Mouse (Mus musculus): ENCODE results near the gene Fsd1. TPM values are rescaled to one million over a fixed set of nuclear protein-coding genes. Genes with fewer than 3 reads are reported as not detected.
A peak's percentile ranks its signal among the peaks of the same experiment; 100 is the strongest.

The Fsd1 gene
- polyA plus RNA-seq, 1 experiment = 0.17 TPM

GRCm38 (mm10) chr17:56024476-56024875 lies 38.2 kb downstream of the Fsd1 start:
- peaks cover 21% of the 10 kb centered on the region for H3K4me1 ChIP-seq (ENCODE audit: control insufficient read depth, insufficient read depth, low read length)
- TF ChIP-seq POLR2A (IDR thresholded peaks at IDR 0.05; ENCODE audit: borderline replicate concordance, extremely low read depth, low read depth, low read length) (no peak), CTCF (IDR thresholded peaks at IDR 0.05; ENCODE audit: insufficient read depth, low read length) (no peak)
- DNase-seq = no peak
- WGBS = 58% methylated on average over 2 of the region's 2 CpGs
- H3K4me3 ChIP-seq (replicated peaks; ENCODE audit: extremely low read depth, low read depth, low read length) = no peak overlapping the region

- DNase-seq = no peak
- Histone ChIP-seq H3K4me3 (replicated peaks; ENCODE audit: extremely low read depth, low read depth, low read length) (no peak overlapping the region), H3K4me1 (ENCODE audit: control insufficient read depth, insufficient read depth, low read length) (peaks cover 21% of the 10 kb centered on the region)
- no peak for TF ChIP-seq POLR2A (IDR thresholded peaks at IDR 0.05; ENCODE audit: borderline replicate concordance, extremely low read depth, low read depth, low read length)
- no peak for TF ChIP-seq CTCF (IDR thresholded peaks at IDR 0.05; ENCODE audit: insufficient read depth, low read length)
- WGBS = 58% methylated on average over 5 of the region's 5 CpGs
These were observed 38.6 kb downstream of the Fsd1 start for GRCm38 (mm10) chr17:56024931-56025330.

DNA sequence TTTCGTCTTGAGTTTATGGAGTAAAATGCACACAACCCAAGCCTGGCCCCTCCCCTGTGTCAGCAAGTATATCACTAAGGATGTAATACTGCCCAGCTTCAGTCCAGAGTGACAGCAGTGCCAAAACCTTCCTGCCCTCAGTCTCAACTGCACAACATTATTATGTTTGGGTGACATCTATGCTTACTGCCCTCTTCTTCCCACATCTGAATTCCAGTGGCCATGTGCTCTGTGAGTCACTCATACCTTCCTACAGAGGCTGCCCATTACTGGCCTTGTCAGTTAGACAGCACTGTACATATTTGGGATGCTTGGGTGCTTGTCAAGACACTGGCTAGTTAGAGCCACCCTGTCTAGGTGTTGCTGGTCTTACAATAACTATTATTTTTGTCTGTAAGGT lies 40.0 kb downstream of the Fsd1 start:
- 63% methylated on average over 1 of the region's 1 CpGs for WGBS
- no peak for DNase-seq
- TF ChIP-seq CTCF (IDR thresholded peaks at IDR 0.05; ENCODE audit: insufficient read depth, low read length) (no peak), POLR2A (IDR thresholded peaks at IDR 0.05; ENCODE audit: borderline replicate concordance, extremely low read depth, low read depth, low read length) (no peak)
- peaks cover 23% of the 10 kb centered on the region for H3K4me1 ChIP-seq (ENCODE audit: control insufficient read depth, insufficient read depth, low read length)
- H3K4me3 ChIP-seq (replicated peaks; ENCODE audit: extremely low read depth, low read depth, low read length) = no peak overlapping the region

GRCm38 (mm10) chr17:56026881-56027280 lies 40.6 kb downstream of the Fsd1 start:
- H3K4me1 ChIP-seq (ENCODE audit: control insufficient read depth, insufficient read depth, low read length) = peaks cover 24% of the 10 kb centered on the region
- 55% methylated on average over 1 of the region's 1 CpGs for WGBS
- TF ChIP-seq CTCF (IDR thresholded peaks at IDR 0.05; ENCODE audit: insufficient read depth, low read length) (no peak), POLR2A (IDR thresholded peaks at IDR 0.05; ENCODE audit: borderline replicate concordance, extremely low read depth, low read depth, low read length) (no peak)

DNA sequence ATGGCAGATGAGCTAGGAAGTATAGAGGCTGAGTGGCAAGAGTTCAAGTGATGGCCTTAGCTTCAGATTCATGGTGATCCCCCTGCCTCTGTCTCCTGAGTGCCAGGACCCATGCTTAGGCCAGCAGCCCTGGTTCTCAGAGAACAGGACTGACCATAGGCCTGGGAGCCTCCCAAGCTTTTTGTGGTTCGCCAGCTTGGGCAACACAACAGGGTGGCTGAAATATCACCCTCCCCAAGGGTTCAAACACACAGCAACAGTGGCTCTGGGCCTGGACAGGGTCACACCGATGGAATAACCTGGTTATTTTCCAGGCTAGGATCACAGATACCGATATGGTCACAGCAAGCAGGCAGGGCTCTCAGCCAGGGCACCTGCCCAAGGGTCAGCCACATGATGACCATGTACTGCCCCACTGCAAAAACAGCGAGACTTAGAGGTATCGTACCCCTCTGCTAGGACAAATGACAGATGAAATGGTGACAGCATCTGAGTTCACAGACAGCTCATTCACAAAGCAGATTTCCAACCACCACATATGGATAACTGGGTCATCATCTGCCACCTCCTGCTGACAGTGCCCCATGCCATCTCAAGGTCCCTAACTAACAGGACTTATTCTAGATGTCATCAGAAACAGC lies 41.6 kb downstream of the Fsd1 start:
- Histone ChIP-seq H3K4me1 (ENCODE audit: control insufficient read depth, insufficient read depth, low read length) (peaks cover 21% of the 10 kb centered on the region), H3K4me3 (replicated peaks; ENCODE audit: extremely low read depth, low read depth, low read length) (no peak overlapping the region)
- no peak for DNase-seq
- WGBS = 75% methylated on average over 5 of the region's 5 CpGs
- no peak for TF ChIP-seq POLR2A (IDR thresholded peaks at IDR 0.05; ENCODE audit: borderline replicate concordance, extremely low read depth, low read depth, low read length)
- no peak for TF ChIP-seq CTCF (IDR thresholded peaks at IDR 0.05; ENCODE audit: insufficient read depth, low read length)

More at GRCm38 (mm10) chr17:56026881-56027280, 40.6 kb downstream of the Fsd1 start:
- no peak for DNase-seq
- H3K4me3 ChIP-seq (replicated peaks; ENCODE audit: extremely low read depth, low read depth, low read length) = no peak overlapping the region

DNA sequence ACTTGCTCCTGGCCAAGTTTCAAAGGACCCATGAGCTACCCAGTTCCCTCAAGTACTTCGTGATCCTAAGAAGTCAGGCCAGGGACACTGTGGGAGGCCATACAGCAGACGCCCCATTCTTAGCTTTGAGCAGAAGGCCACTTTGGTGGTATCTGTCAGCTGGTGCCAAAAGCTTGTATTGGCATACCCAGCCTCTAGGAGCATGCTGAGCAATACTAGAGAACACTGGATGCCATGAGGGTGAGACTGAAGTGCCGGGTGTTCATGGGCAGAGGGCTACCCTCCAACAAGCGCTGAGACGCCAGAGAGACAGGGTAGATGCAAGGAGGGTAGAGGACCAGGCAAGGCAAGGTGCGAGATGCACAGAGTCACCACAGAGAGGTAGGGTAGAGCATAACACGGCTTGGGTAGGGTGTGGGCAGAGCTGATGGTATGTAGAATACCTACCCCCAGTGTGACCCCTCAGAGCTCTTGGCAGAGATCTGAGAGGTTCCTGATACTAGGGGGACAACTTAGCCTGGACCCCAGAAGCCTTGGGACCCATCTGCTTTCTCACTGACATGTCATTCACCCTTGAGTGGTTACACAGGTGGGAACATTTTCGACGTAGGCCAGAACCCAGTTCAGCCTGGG lies 44.0 kb downstream of the Fsd1 start:
- WGBS = 81% methylated on average over 9 of the region's 9 CpGs
- H3K4me3 ChIP-seq (replicated peaks; ENCODE audit: extremely low read depth, low read depth, low read length) = no peak overlapping the region
- no peak for TF ChIP-seq POLR2A (IDR thresholded peaks at IDR 0.05; ENCODE audit: borderline replicate concordance, extremely low read depth, low read depth, low read length)
- no peak for TF ChIP-seq CTCF (IDR thresholded peaks at IDR 0.05; ENCODE audit: insufficient read depth, low read length)
- DNase-seq = no peak
- peaks cover 16% of the 10 kb centered on the region for H3K4me1 ChIP-seq (ENCODE audit: control insufficient read depth, insufficient read depth, low read length)

DNA sequence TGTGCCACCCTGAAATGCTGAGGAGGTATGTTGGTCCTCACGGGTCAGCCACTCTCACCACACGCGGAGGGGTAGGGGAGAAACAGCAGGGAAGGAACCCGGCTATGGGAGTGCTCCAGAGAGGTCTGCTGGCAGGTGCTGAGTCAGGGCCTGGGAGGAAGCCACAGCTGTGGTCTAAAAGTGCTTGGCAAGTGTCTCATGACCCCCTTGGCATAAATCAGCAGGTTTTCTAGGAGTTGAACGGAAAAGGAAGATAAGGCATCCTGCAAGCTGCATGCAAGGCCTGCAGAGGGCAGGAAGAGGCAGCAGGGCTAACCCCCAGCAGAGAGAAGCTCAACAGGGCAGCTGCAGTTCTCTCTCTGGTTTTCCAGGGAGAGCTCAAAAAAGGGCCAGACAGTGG lies 44.6 kb downstream of the Fsd1 start:
- H3K4me3 ChIP-seq (replicated peaks; ENCODE audit: extremely low read depth, low read depth, low read length) = no peak overlapping the region
- TF ChIP-seq CTCF (IDR thresholded peaks at IDR 0.05; ENCODE audit: insufficient read depth, low read length) = 0 out of 2 replicates have a peak, but pooled peaks have one; percentile 12
- TF ChIP-seq POLR2A (IDR thresholded peaks at IDR 0.05; ENCODE audit: borderline replicate concordance, extremely low read depth, low read depth, low read length) = no peak
- 22% methylated on average over 5 of the region's 5 CpGs for WGBS
- peaks cover 16% of the 10 kb centered on the region for H3K4me1 ChIP-seq (ENCODE audit: control insufficient read depth, insufficient read depth, low read length)
- DNase-seq = no peak

DNA sequence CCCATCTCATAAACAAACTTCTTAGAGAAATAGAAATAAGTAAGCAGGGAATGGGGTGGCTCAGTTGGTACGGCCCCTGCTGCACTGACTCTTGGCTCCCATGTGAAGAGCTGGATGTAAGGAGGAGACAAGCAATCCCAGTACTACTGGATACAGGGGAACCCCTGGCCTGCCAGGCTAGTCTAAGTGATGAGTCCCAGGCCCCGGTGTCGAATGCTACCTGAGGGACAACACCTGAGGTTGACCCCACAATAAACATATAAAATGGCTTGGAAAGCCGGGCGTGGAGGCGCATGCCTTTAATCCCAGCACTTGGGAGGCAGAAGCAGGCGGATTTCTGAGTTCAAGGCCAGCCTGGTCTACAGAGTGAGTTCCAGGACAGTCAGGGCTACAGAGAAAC lies 45.1 kb downstream of the Fsd1 start:
- no peak for TF ChIP-seq CTCF (IDR thresholded peaks at IDR 0.05; ENCODE audit: insufficient read depth, low read length)
- no peak for TF ChIP-seq POLR2A (IDR thresholded peaks at IDR 0.05; ENCODE audit: borderline replicate concordance, extremely low read depth, low read depth, low read length)
- DNase-seq = no peak
- no peak overlapping the region for H3K4me3 ChIP-seq (replicated peaks; ENCODE audit: extremely low read depth, low read depth, low read length)
- H3K4me1 ChIP-seq (ENCODE audit: control insufficient read depth, insufficient read depth, low read length) = peaks cover 16% of the 10 kb centered on the region
- WGBS = 89% methylated on average over 7 of the region's 7 CpGs

DNA sequence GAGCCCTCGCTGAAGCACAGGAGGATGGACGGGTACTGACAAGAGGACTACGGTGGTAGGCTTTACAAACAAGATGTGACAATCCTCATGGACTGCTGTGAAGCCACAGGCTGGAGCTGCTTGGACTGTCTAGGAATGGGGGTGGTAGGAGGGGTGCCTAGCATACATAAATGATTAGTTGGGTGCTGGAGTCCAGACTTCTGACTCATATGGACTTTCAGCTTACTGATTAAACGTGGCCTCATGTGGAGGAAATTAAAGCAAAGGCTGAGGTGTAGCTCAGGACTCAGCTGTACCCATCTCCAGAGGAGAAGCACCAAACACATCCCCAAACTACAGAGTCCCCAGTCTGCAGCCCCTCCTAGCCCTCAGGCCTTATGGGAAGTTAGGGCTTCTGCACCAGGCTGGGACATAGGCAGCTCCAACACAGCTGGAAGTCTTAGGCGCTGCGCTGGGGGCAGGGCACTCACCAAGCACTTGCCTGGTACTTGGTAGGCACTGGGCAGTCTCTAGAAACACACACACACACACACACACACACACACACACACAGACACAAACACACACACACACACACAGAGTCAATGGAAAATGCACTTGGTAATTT lies 45.9 kb downstream of the Fsd1 start:
- 54% methylated on average over 6 of the region's 6 CpGs for WGBS
- TF ChIP-seq POLR2A (IDR thresholded peaks at IDR 0.05; ENCODE audit: borderline replicate concordance, extremely low read depth, low read depth, low read length) (no peak), CTCF (IDR thresholded peaks at IDR 0.05; ENCODE audit: insufficient read depth, low read length) (no peak)
- Histone ChIP-seq H3K4me3 (replicated peaks; ENCODE audit: extremely low read depth, low read depth, low read length) (no peak overlapping the region), H3K4me1 (ENCODE audit: control insufficient read depth, insufficient read depth, low read length) (peaks cover 18% of the 10 kb centered on the region)
- no peak for DNase-seq
